Mouse (Mus musculus) CH12.LX (cell line): ENCODE measurements around the gene Pabpn1. TPM values are rescaled to one million over a fixed set of nuclear protein-coding genes. Genes with fewer than 3 reads are reported as not detected.

ENCODE experiments used
- DNase-seq: peaks from one replicate; pipeline ENCODE4 v3.0.0-alpha.2; 2013; ENCODE audit errors: extremely low read depth
- H3K27ac ChIP-seq: 2 replicates; pipeline ENCODE4 v1.5.1; 2012; ENCODE audit warnings: low read depth, mild to moderate bottlenecking, control low read depth, moderate library complexity; ENCODE audit not compliant: insufficient read depth
- H3K27me3 ChIP-seq: replicated peaks from 2 replicates; pipeline ENCODE3; 2012; ENCODE audit warnings: inconsistent platforms
- H3K36me3 ChIP-seq, 2 experiments: replicated peaks in 1 of 2; 2 replicates each; pipeline versions ENCODE3 to v1.6.1; 2012; ENCODE audit warnings: inconsistent platforms in 1 of 2, low read length in 1 of 2, mild to moderate bottlenecking in 1 of 2, mixed read lengths in 1 of 2, moderate library complexity in 1 of 2; ENCODE audit not compliant: control insufficient read depth in 1 of 2, insufficient read depth in 1 of 2
- H3K4me1 ChIP-seq, 2 experiments: 2 replicates each; pipeline ENCODE4 v1.6.1; 2012; ENCODE audit warnings: inconsistent platforms in 1 of 2, moderate library complexity in 1 of 2; ENCODE audit not compliant: insufficient read depth in 2 of 2, control insufficient read depth in 1 of 2
- H3K4me2 ChIP-seq: 2 replicates; pipeline ENCODE4 v1.6.1; 2012; ENCODE audit warnings: low read depth, mild to moderate bottlenecking, control low read depth; ENCODE audit not compliant: poor library complexity, insufficient read depth, severe bottlenecking
- H3K4me3 ChIP-seq, 3 experiments: fragments of 150-350 bp in 1 of 3; sonication (generic) in 1 of 3; replicated peaks in 1 of 3; 2 replicates each; pipeline versions ENCODE3 to v1.5.1; 2011 to 2012; ENCODE audit warnings: low read depth in 2 of 3, low read length in 2 of 3, mild to moderate bottlenecking in 2 of 3, moderate library complexity in 2 of 3, control low read depth in 1 of 3, improper control_type of control experiment in 1 of 3, inconsistent platforms in 1 of 3, mixed read lengths in 1 of 3; ENCODE audit not compliant: poor library complexity in 1 of 3
- H3K79me2 ChIP-seq: replicated peaks from 2 replicates; pipeline ENCODE4 v1.6.1; 2012; ENCODE audit warnings: mild to moderate bottlenecking, moderate library complexity; ENCODE audit not compliant: control insufficient read depth, poor library complexity, insufficient read depth, severe bottlenecking; ENCODE audit errors: extremely low read depth
- H3K9ac ChIP-seq: 2 replicates; pipeline ENCODE4 v1.6.1; 2012; ENCODE audit warnings: low read depth, mild to moderate bottlenecking, control low read depth, moderate library complexity; ENCODE audit not compliant: insufficient read depth
- H3K9me3 ChIP-seq: replicated peaks from 2 replicates; pipeline ENCODE3; 2012; ENCODE audit warnings: low read length, inconsistent platforms, mixed read lengths
- CHD1 ChIP-seq: IDR thresholded peaks from 2 replicates; pipeline ENCODE4 v1.6.1; 2012; ENCODE audit warnings: low read depth, low read length, improper control_type of control experiment, inconsistent platforms
- CTCF ChIP-seq, 2 experiments: IDR thresholded peaks in 1 of 2; conservative IDR thresholded peaks in 1 of 2; 2 replicates each; pipeline ENCODE4 v1.5.1; 2011 to 2012; ENCODE audit warnings: low read depth in 2 of 2, low read length in 2 of 2, improper control_type of control experiment in 1 of 2, inconsistent platforms in 1 of 2, mild to moderate bottlenecking in 1 of 2, moderate library complexity in 1 of 2
- ELF1 ChIP-seq: IDR thresholded peaks from 2 replicates; pipeline ENCODE4 v1.6.1; 2014; ENCODE audit warnings: low read depth, mild to moderate bottlenecking, inconsistent platforms, low read length, improper control_type of control experiment
- JUN ChIP-seq: IDR thresholded peaks from 2 replicates; pipeline ENCODE4 v1.6.1; 2011; ENCODE audit warnings: low read depth, mild to moderate bottlenecking, low read length, improper control_type of control experiment, moderate library complexity; ENCODE audit not compliant: insufficient read depth
- KAT2A ChIP-seq: IDR thresholded peaks from 2 replicates; pipeline ENCODE4 v1.6.1; 2012; ENCODE audit warnings: low read length, improper control_type of control experiment, inconsistent platforms; ENCODE audit not compliant: insufficient replicate concordance
- MAFK ChIP-seq: IDR thresholded peaks from 2 replicates; pipeline ENCODE4 v1.6.1; 2011; ENCODE audit warnings: low read length, improper control_type of control experiment; ENCODE audit not compliant: insufficient replicate concordance
- MAZ ChIP-seq: IDR thresholded peaks from 2 replicates; pipeline ENCODE4 v1.6.1; 2012; ENCODE audit warnings: low read depth, mild to moderate bottlenecking, inconsistent platforms, low read length, improper control_type of control experiment, moderate library complexity
- MEF2A ChIP-seq: IDR thresholded peaks from 2 replicates; pipeline ENCODE4 v1.6.1; 2014; ENCODE audit warnings: low read depth, mild to moderate bottlenecking, inconsistent platforms, low read length, improper control_type of control experiment, borderline replicate concordance
- MXI1 ChIP-seq: IDR thresholded peaks from 2 replicates; pipeline ENCODE4 v1.6.1; 2011; ENCODE audit warnings: mild to moderate bottlenecking, low read depth, low read length, improper control_type of control experiment
- MYC ChIP-seq: IDR thresholded peaks from 2 replicates; pipeline ENCODE4 v1.6.1; 2011; ENCODE audit warnings: low read depth, mild to moderate bottlenecking, improper control_type of control experiment, low read length
- NRF1 ChIP-seq: IDR thresholded peaks from 2 replicates; pipeline ENCODE4 v1.6.1; 2014; ENCODE audit warnings: low read depth, mild to moderate bottlenecking, inconsistent platforms, low read length, improper control_type of control experiment, moderate library complexity
- PAX5 ChIP-seq: IDR thresholded peaks from 2 replicates; pipeline ENCODE4 v1.6.1; 2012; ENCODE audit warnings: low read length, inconsistent platforms, mixed read lengths
- POLR2A ChIP-seq: IDR thresholded peaks from 2 replicates; pipeline ENCODE4 v1.6.1; 2011; ENCODE audit warnings: low read depth, mild to moderate bottlenecking, improper control_type of control experiment, low read length
- RAD21 ChIP-seq: IDR thresholded peaks from 2 replicates; pipeline ENCODE4 v1.6.1; 2011; ENCODE audit warnings: low read depth, mild to moderate bottlenecking, low read length, improper control_type of control experiment, moderate library complexity
- TBP ChIP-seq: conservative IDR thresholded peaks from 2 replicates; pipeline ENCODE4 v1.6.1; 2011; ENCODE audit warnings: low read depth, low read length, improper control_type of control experiment
- TCF12 ChIP-seq: IDR thresholded peaks from 2 replicates; pipeline ENCODE4 v1.6.1; 2014; ENCODE audit warnings: low read depth, mild to moderate bottlenecking, inconsistent platforms, low read length, improper control_type of control experiment
- UBTF ChIP-seq: IDR thresholded peaks from 2 replicates; pipeline ENCODE4 v1.6.1; 2012; ENCODE audit warnings: low read depth, mild to moderate bottlenecking, inconsistent platforms, low read length, improper control_type of control experiment, moderate library complexity
- USF1 ChIP-seq: IDR thresholded peaks from 2 replicates; pipeline ENCODE4 v1.6.1; 2014; ENCODE audit warnings: low read depth, mild to moderate bottlenecking, inconsistent platforms, low read length, improper control_type of control experiment
- ZKSCAN1 ChIP-seq: IDR thresholded peaks from 2 replicates; pipeline ENCODE4 v1.6.1; 2012; ENCODE audit warnings: low read depth, inconsistent platforms, low read length, improper control_type of control experiment, borderline replicate concordance
- ZMIZ1 ChIP-seq: IDR thresholded peaks from 2 replicates; pipeline ENCODE4 v1.6.1; 2012; ENCODE audit warnings: low read depth, mild to moderate bottlenecking, inconsistent platforms, low read length, improper control_type of control experiment
- dilution Hi-C: fragments of 300-500 bp; cut with MboI; formaldehyde crosslinking; loops from 2 replicates; pipeline ENCODE4 v1.14.3; 2020; ENCODE audit warnings: low sequenced_read_pairs; ENCODE audit not compliant: extremely low pct_unique_long_range_greater_than_20kb, extremely low pct_ligation_motif_present
- in situ Hi-C: fragments of 300-500 bp; cut with MboI; formaldehyde crosslinking; loops from 3 replicates; pipeline ENCODE4 v1.14.3; 2019; ENCODE audit warnings: low sequenced_read_pairs, low pct_ligation_motif_present, low pct_unique_long_range_greater_than_20kb, mixed read lengths
- polyA plus RNA-seq: library from polyadenylated mRNA; unstranded; fragments of >175 nt; gene quantifications from 2 replicates; pipeline ENCODE4 v1.2.1, GENCODE M21; 2012; ENCODE audit warnings: low read depth; ENCODE audit not compliant: insufficient read length
- total RNA-seq, 2 experiments: library from RNA; depleted of rRNA; stranded (reverse); fragments of 300-350 nt in 1 of 2; fragments of >200 nt in 1 of 2; gene quantifications; 2 replicates each; pipeline ENCODE4 v1.2.3; 2012 to 2014

Gene Pabpn1
- total and polyA plus RNA-seq, 3 experiments = 56.8 to 275 (median 88.0) TPM

DNA sequence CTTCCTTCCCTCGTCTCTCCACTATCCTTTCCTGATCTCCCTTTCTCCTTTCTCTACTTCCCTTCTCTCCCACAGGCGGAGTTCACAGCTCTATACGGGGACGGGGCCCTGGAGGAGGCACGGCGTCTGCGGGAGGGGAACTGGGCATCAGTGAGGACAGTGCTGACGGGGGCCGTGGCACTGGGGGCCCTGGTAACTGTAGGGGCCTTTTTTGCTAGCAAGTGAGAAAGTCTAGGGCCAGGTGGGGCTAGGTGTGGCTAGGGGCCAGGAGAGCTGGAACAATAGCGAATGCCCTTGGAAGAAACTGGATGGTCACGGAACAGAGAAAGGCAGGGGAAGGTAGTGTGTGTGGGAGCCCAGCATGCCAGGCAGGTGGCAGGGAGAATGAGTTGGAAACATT, 7.0 kb upstream of the Pabpn1 start:
- Histone ChIP-seq H3K4me3 (no peak overlapping the region), H3K4me2 (no peak overlapping the region)
- in situ Hi-C loops = no loop called here

GRCm38 (mm10) chr14:54893651-54894181, 1.4 kb downstream of the Pabpn1 start:
- Histone ChIP-seq H3K4me3 (peak overlapping the region; percentile 61 to 81 (median 81)), H3K4me1 (peaks cover 0 to 32% of the 10 kb centered on the region in 2 experiments; a peak in 2 of 4 replicates), H3K9ac (peak overlapping the region; percentile 100), H3K9me3 (no peaks in the 10 kb centered on the region), H3K27ac (peak overlapping the region; percentile 51; the same call in 1 of the 2 replicates), H3K79me2 (peaks cover 25% of the 10 kb centered on the region), H3K4me2 (peak overlapping the region; percentile 87; the same call in 1 of the 2 replicates), H3K36me3 (peaks cover 26 to 31% of the 10 kb centered on the region in 2 experiments), H3K27me3 (no peaks in the 10 kb centered on the region)
- TF ChIP-seq KAT2A (no peak), POLR2A (peak; percentile 80), RAD21 (no peak), TBP (peak; percentile 85)
- dilution Hi-C loops (no loop called here), in situ Hi-C loops (no loop called here)
- peak; percentile 100 for DNase-seq

More for the DNA sequence above, 7.0 kb upstream of the Pabpn1 start:
- no peak overlapping the region for H3K9ac ChIP-seq
- DNase-seq = no peak
- H3K9me3 ChIP-seq = no peaks in the 10 kb centered on the region
- H3K4me1 ChIP-seq = no peaks in the 10 kb centered on the region
- H3K27ac ChIP-seq = no peak overlapping the region
- TF ChIP-seq CTCF (conservative IDR thresholded peaks at IDR 0.05 in 1 of 2, IDR thresholded peaks at IDR 0.05 in 1 of 2; ENCODE audit: low read depth in 2 of 2, low read length in 2 of 2) (no peak), ZKSCAN1 (no peak), TCF12 (no peak), MEF2A (no peak), JUN (no peak), CHD1 (no peak), MYC (no peak), KAT2A (no peak), TBP (no peak), MAZ (no peak), MXI1 (no peak), NRF1 (no peak), USF1 (no peak), UBTF (no peak), MAFK (no peak), PAX5 (no peak), ELF1 (no peak), ZMIZ1 (no peak)
- H3K36me3 ChIP-seq = peaks cover 0 to 2% of the 10 kb centered on the region in 2 experiments
- H3K27me3 ChIP-seq = peaks cover 9% of the 10 kb centered on the region
- H3K79me2 ChIP-seq = no peaks in the 10 kb centered on the region
- dilution Hi-C loops = no loop called here
